Mouse (Mus musculus) heart, embryonic 14.5 days (tissue): Measurements from ENCODE around the gene Stard13. TPM values are rescaled to one million over a fixed set of nuclear protein-coding genes. Genes with fewer than 3 reads are reported as not detected.
A peak's percentile ranks its signal among the peaks of the same experiment; 100 is the strongest.

Source experiments
- ATAC-seq: fragments of 200-750 bp; cut with Nextera tagmentation; 2 replicates; pipeline ENCODE4 v1.8.0; 2017; ENCODE audit warnings: low read depth, moderate TSS enrichment; ENCODE audit not compliant: insufficient number of reproducible peaks, insufficient read depth, low FRiP score
- H3K27ac ChIP-seq, 2 experiments: fragments of 200-500 bp in 1 of 2; fragments of 300-500 bp in 1 of 2; sonication (generic) in 1 of 2; replicated peaks in 1 of 2; 2 replicates each; pipeline ENCODE4 v1.5.1; 2012 to 2014; ENCODE audit warnings: low read depth in 2 of 2, low read length in 2 of 2, control low read depth in 1 of 2, mild to moderate bottlenecking in 1 of 2, mixed read lengths in 1 of 2; ENCODE audit not compliant: control insufficient read depth in 1 of 2, insufficient read depth in 1 of 2
- H3K27me3 ChIP-seq: fragments of 300-500 bp; sonication (generic); 2 replicates; pipeline ENCODE4 v1.6.1; 2014; ENCODE audit warnings: mild to moderate bottlenecking, low read length, control low read depth; ENCODE audit not compliant: control insufficient read depth, insufficient read depth
- H3K36me3 ChIP-seq: fragments of 300-500 bp; sonication (generic); 2 replicates; pipeline ENCODE4 v1.6.1; 2014; ENCODE audit warnings: mild to moderate bottlenecking, control low read depth, low read length, mixed read lengths; ENCODE audit not compliant: control insufficient read depth, insufficient read depth
- H3K4me1 ChIP-seq, 2 experiments: fragments of 200-500 bp in 1 of 2; fragments of 300-500 bp in 1 of 2; sonication (generic) in 1 of 2; 2 replicates each; pipeline ENCODE4 v1.6.1; 2012 to 2014; ENCODE audit warnings: low read length in 2 of 2, control low read depth in 1 of 2, mixed read lengths in 1 of 2; ENCODE audit not compliant: control insufficient read depth in 2 of 2, insufficient read depth in 2 of 2
- H3K4me2 ChIP-seq: fragments of 300-500 bp; sonication (generic); 2 replicates; pipeline ENCODE4 v1.6.1; 2014; ENCODE audit warnings: mild to moderate bottlenecking, low read length
- H3K4me3 ChIP-seq, 2 experiments: fragments of 200-500 bp in 1 of 2; fragments of 300-500 bp in 1 of 2; sonication (generic) in 1 of 2; 2 replicates each; pipeline ENCODE4 v1.5.1; 2012 to 2014; ENCODE audit warnings: low read length in 2 of 2, mild to moderate bottlenecking in 2 of 2, control low read depth in 1 of 2, low read depth in 1 of 2, moderate library complexity in 1 of 2; ENCODE audit not compliant: control insufficient read depth in 1 of 2, insufficient read depth in 1 of 2
- H3K9ac ChIP-seq: fragments of 300-500 bp; sonication (generic); 2 replicates; pipeline ENCODE4 v1.6.1; 2014; ENCODE audit warnings: mild to moderate bottlenecking, low read length
- H3K9me3 ChIP-seq: fragments of 300-500 bp; sonication (generic); 2 replicates; pipeline ENCODE4 v1.6.1; 2016; ENCODE audit warnings: low read length, control low read depth; ENCODE audit not compliant: control insufficient read depth
- WGBS: fragments of 180-500 bp; shearing (Covaris S2); extraction: QIAGEN DNeasy Blood & Tissue Kit; methylation state at CpG from one replicate; pipeline ENCODE4 v1.1.7; 2014; 5-methylcytosine and 5-hydroxymethylcytosine counted together
- polyA plus RNA-seq: library from polyadenylated mRNA; unstranded; fragments of >200 nt; fragmentation: Nextera tagmentation; extraction: Ambion mirVana; gene quantifications from 2 replicates; pipeline ENCODE4 v1.2.1, GENCODE M21; 2014

The Stard13 gene
- polyA plus RNA-seq, 1 experiment from 2014 or later, result 3.4 TPM

- no peak overlapping the region for H3K9ac ChIP-seq
- peaks cover under 1% of the 10 kb centered on the region; the same call in 1 of the 2 replicates for H3K9me3 ChIP-seq
- no peak overlapping the region for H3K4me2 ChIP-seq
- no peaks in the 10 kb centered on the region for H3K27me3 ChIP-seq
- H3K36me3 ChIP-seq, result peaks cover 23% of the 10 kb centered on the region; the same call in 1 of the 2 replicates
- WGBS, result 71% methylated on average over 7 of the region's 7 CpGs
- no peak overlapping the region for H3K4me3 ChIP-seq
- H3K4me1 ChIP-seq, result peaks cover 10 to 12% of the 10 kb centered on the region in 2 experiments; a peak in 3 of 4 replicates
- ATAC-seq, result no peak
- peak overlapping the region in 1 of 2 experiments; percentile 35; a peak in 2 of 4 replicates for H3K27ac ChIP-seq
Observed at GRCm38 (mm10) chr5:151046917-151047316, 186.7 kb downstream of the Stard13 start.

GRCm38 (mm10) chr5:151046131-151046530 is 187.5 kb downstream of the Stard13 start:
- Histone ChIP-seq H3K27ac (no peak overlapping the region), H3K27me3 (no peaks in the 10 kb centered on the region), H3K4me3 (no peak overlapping the region), H3K9me3 (no peaks in the 10 kb centered on the region), H3K4me2 (no peak overlapping the region), H3K4me1 (peaks cover 10 to 12% of the 10 kb centered on the region in 2 experiments; a peak in 3 of 4 replicates), H3K9ac (no peak overlapping the region), H3K36me3 (peaks cover 28% of the 10 kb centered on the region; the same call in 1 of the 2 replicates)
- 90% methylated on average over 6 of the region's 6 CpGs for WGBS
- no peak for ATAC-seq

GRCm38 (mm10) chr5:151042911-151043310 is 190.7 kb downstream of the Stard13 start:
- ATAC-seq, result no peak
- Histone ChIP-seq H3K36me3 (peaks cover 31% of the 10 kb centered on the region), H3K4me2 (no peak overlapping the region), H3K4me1 (peaks cover 0 to 3% of the 10 kb centered on the region in 2 experiments; a peak in 1 of 4 replicates), H3K9me3 (no peaks in the 10 kb centered on the region), H3K27me3 (no peaks in the 10 kb centered on the region), H3K4me3 (no peak overlapping the region), H3K9ac (no peak overlapping the region), H3K27ac (no peak overlapping the region)
- 93% methylated on average over 5 of the region's 5 CpGs for WGBS

GRCm38 (mm10) chr5:151037871-151038270 is 195.8 kb downstream of the Stard13 start:
- peaks cover 0 to 2% of the 10 kb centered on the region in 2 experiments; a peak in 2 of 4 replicates for H3K4me1 ChIP-seq
- H3K27ac ChIP-seq, result no peak overlapping the region
- 90% methylated on average over 7 of the region's 7 CpGs for WGBS
- H3K9me3 ChIP-seq, result peaks cover 5% of the 10 kb centered on the region; the same call in 1 of the 2 replicates
- H3K4me3 ChIP-seq, result no peak overlapping the region
- H3K36me3 ChIP-seq, result peaks cover 15% of the 10 kb centered on the region
- no peak for ATAC-seq
- H3K27me3 ChIP-seq, result no peaks in the 10 kb centered on the region
- H3K4me2 ChIP-seq, result no peak overlapping the region
- H3K9ac ChIP-seq, result no peak overlapping the region

GRCm38 (mm10) chr5:151034715-151035512 is 198.7 kb downstream of the Stard13 start:
- Histone ChIP-seq H3K27me3 (no peaks in the 10 kb centered on the region), H3K9me3 (peaks cover 5% of the 10 kb centered on the region; the same call in 1 of the 2 replicates), H3K4me1 (peaks cover 0 to 2% of the 10 kb centered on the region in 2 experiments; a peak in 2 of 4 replicates), H3K9ac (no peak overlapping the region), H3K4me3 (no peak overlapping the region), H3K4me2 (no peak overlapping the region), H3K36me3 (peaks cover 3% of the 10 kb centered on the region; the same call in 1 of the 2 replicates), H3K27ac (no peak overlapping the region)
- 38% methylated on average over 9 of the region's 9 CpGs for WGBS
- no peak for ATAC-seq

GRCm38 (mm10) chr5:151028906-151029305 is 204.7 kb downstream of the Stard13 start:
- Histone ChIP-seq H3K36me3 (no peaks in the 10 kb centered on the region), H3K4me3 (no peak overlapping the region), H3K27ac (no peak overlapping the region), H3K9me3 (peaks cover 5% of the 10 kb centered on the region; the same call in 1 of the 2 replicates), H3K27me3 (no peaks in the 10 kb centered on the region), H3K9ac (no peak overlapping the region), H3K4me1 (no peaks in the 10 kb centered on the region), H3K4me2 (no peak overlapping the region)
- no peak for ATAC-seq
- WGBS, result 74% methylated on average over 6 of the region's 6 CpGs

GRCm38 (mm10) chr5:151027171-151027570 is 206.5 kb downstream of the Stard13 start:
- 57% methylated on average over 7 of the region's 7 CpGs for WGBS
- Histone ChIP-seq H3K4me3 (no peak overlapping the region), H3K27me3 (no peaks in the 10 kb centered on the region), H3K9ac (no peak overlapping the region), H3K36me3 (no peaks in the 10 kb centered on the region), H3K4me1 (peaks cover 5% of the 10 kb centered on the region in 2 experiments; a peak in 3 of 4 replicates), H3K27ac (no peak overlapping the region), H3K4me2 (no peak overlapping the region), H3K9me3 (no peaks in the 10 kb centered on the region)
- no peak for ATAC-seq
